Mouse (Mus musculus) spleen, postnatal 10 days (tissue): ENCODE data around the gene Rangap1.
A peak's percentile ranks its signal among the peaks of the same experiment; 100 is the strongest.

Source experiments
- DNase-seq, 2 experiments: peaks; one replicate each; pipeline ENCODE4 v3.0.0; 2021 to 2022; ENCODE audit warnings: low spot score in 2 of 2

Rangap1 gene

DNA sequence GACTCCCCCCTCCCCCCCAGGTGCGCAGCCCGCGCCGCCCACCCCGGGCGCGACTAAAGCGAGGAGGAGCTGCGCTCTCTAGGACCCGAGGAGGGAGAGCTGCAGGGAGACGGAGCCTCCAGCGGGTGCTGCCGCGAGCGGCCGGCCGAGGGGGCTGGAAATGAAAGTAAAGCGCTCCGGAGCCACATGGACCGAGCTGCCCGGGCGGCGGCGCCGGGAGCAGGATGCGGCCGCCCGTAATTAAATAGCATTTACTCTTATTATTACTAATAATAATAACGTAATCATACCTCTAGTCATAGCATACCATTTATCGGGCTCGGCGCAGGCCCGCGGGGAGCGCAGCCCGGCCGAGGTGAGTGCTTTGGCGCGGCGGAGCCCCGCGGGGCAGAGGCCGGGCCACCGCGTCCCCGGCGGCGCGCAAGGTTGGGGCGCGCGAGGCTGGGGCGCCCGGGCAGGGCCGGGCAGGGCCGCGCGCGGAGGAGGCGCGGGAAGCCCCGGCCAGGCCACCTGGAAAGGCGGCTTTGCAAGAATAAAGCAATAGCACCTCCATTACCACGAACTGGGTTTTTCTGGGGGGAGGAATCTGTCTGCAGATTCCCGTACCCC is at the start of gene Rangap1, which contains the start of gene Zc3h7b:
Gene Rangap1, minus strand, starts transcription at position 539 of the 609 bp plus-strand sequence.
Gene Zc3h7b, plus strand, starts transcription at position 66 of the 609 bp plus-strand sequence.
- peak; percentile 75 to 77 for DNase-seq

- no peak for DNase-seq
Measured at GRCm38 (mm10) chr15:81792444-81792843, 47.1 kb upstream of the Rangap1 start.

DNA sequence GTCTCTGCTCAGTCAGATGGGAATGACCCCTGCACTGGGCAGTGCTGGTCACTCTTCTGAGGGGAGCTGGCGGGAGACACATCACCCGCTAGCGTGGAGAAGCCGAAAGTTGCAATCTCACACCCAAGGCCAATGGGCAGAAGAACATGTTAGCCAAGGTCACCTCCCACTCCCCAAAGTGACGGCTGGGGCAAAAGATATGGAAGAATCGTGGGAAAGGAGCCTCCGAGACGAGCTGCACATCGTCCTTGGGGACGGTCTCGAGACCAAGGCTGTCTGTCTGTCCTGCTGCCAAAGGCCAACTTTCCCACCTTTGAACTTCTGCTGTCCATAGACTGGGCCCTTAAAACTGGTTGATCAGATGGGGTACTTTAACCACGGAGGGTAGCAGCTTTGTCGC is 42.2 kb upstream of the Rangap1 start:
- DNase-seq = no peak

DNA sequence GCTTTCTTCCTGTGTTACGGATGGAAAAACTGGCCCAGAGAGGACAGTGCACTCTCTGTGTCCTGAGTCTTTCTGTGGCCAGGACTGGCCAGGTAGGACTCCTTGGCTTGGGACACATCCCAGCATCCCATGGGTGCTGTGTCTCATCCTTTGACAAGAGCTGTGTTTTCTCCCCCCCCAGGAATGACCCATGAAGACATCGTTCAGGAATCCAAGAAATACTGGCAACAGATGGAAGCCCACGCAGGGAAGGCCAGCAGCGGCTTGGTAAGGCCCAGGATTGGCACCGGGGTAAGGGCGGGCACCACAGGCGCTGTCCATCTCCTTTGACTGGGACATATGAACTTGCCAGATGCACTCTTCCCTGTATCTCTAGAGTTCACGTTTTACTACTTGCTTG is 40.4 kb upstream of the Rangap1 start:
- DNase-seq = no peak

- DNase-seq = no peak
Measured at GRCm38 (mm10) chr15:81784762-81785161, 39.4 kb upstream of the Rangap1 start.

DNA sequence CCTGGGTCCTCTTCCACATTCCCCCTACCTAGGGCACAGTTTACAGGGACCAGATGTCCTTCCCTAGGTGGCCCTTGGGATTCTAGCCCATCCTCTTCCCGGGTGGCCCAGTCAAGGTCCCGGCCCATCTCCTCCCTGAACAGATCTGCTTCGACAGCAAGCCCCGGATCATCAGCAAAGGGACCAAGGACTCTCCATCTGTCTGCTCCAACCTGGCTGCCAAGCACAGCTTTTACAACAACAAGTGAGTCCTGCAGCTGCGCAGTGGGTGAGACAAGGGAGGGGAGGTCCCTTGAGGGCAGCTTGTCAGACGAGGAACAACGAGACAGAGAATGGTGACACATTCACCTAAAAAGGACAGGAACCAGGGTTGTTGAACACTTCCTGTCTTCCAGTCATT is 36.5 kb upstream of the Rangap1 start:
- DNase-seq = peak in 1 of 2 experiments; percentile 69

- DNase-seq = no peak
Measured at GRCm38 (mm10) chr15:81776631-81777422, 31.5 kb upstream of the Rangap1 start.

DNA sequence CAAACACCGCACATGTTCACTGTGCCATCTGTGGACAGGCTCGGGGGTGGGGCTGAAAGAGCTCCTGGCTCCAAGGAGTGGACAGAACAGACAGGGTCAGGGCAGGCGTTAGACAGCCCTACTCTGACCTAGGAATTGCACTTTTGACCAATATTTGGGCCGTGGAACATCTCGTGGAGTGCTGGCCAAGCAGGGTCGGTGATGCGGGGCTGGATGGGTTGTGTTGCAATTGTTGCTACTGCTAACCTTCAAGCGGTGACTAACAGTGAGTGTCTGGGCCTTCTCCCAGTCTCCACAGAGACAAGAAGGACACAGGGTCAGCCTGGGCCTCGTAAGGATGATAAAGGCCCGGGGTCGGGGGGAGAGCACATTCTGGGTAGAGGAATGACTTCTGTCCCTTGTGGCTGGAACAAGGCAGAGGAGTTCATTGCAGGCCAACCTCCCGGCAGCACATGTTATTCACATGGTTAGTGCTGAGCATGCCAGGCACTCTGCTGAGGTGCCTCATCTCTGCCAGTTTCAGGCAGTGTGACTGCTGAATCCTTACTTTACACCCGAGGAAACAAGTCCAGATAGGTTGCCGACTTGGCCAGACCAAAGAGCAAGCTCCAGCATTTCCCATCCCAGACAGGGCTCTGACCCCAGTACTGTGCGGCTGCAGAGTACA is 29.3 kb upstream of the Rangap1 start:
- no peak for DNase-seq

DNA sequence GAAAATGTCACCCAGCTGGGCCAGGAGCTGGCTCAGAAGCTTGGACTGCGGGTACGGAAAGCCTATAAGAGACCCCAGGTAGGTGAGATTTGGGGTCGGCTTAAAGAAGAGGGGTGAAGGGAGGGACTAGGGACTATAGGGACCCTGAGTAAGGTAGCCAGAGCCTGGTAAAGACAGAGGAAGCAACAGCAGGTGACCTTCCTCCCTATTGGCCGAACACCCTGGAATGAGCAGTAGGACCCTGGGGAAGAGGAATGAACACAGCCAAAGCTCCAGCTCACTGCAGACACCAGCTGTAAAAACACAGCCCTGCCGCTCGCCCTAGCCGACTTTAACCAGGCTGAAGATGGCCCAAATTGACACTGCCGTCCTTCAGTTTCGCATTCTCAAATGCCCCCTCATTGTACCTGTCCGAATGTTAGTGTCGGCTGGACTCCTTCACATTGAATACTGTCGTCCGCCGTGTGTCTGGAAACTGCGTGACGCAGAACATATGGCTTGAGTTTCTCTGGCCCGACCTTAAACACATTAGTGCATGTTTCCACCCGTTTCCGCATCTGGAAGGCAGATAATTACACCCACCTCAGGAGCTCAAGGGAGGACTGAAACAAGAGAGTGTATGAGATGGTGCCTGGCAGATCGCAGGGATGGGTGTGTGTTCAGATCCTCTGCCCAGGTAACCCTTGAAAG is 27.2 kb upstream of the Rangap1 start:
- DNase-seq = no peak

- DNase-seq = peak in 1 of 2 experiments; percentile 37
Measured at GRCm38 (mm10) chr15:81769037-81769436, 23.7 kb upstream of the Rangap1 start.

DNA sequence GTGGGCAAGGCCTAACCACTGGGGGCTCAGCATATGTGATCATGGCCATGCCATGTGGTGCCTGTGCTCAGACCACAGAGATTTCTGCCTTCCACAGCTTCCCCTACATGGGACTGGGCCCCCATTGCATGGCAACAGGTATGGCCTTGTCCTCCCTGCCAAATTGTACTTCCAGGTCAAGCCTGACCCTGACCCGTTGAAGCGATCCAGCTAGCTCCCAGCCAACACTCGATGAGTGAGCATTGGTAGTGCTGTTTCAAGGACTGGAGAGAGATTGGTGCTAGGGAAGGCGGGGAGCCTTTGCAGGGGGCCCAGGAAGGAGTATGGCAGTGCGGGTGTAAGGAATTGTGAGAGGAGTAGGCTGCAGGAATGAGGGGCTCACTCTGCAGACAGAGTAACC is 21.1 kb upstream of the Rangap1 start:
- no peak for DNase-seq

DNA sequence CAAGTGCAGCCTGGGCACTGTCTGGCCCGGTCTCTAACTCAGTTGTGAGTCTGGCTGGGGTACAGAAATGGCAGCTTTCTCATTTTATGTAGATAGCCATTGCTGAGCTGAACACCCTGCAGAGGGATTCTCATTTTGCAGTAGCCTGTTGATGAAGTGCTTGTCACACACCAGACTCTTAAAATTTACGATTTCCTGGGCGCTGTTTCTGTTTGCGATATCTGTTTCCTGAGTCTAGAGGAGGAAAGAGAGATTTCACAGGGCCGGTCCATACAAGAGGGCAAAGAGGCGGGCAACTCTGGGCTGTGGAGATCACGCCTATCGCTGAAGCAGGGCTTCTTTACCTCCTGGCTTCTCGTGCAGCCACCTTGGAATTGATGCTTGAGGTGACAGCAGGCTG is 20.3 kb upstream of the Rangap1 start:
- DNase-seq = no peak

DNA sequence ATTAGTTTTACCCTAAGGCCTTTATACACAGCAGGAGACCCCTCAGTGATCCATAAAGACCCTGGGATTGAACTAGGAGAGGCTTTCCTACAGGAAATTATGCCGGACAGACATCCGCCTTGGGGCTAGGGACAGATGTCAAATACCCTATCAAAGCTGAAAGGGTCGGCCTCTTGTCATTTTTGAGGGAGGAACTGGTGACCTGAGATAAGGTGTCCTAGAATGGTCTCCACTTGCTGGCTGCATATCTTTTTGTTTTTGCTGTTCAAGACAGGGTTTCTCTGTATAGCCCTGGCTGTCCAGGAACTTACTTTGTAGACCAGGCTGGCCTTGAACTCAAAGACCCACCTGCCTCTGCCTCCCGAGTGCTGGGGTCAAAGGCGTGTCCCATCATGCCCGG is 19.2 kb upstream of the Rangap1 start:
- no peak for DNase-seq

DNA sequence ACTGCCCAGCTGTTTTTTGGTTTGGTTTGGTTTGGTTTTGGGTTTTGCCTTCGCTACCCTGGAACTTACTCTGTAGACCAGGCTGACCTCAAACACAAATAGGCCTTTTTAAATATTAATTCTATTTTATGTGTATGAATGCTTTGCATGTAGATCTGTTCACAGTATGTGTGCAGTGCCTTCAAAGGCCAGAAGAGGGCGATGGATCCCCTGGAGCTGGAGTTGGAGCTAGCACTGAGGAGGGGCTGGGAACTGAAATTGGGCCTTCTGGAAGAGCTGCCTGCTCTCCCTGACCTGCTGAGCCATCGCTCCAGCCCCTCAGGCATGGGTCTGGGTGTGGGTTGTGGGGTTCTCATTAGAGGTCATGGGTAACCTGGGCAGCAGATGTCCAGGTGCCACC is 16.6 kb upstream of the Rangap1 start:
- no peak for DNase-seq

- no peak for DNase-seq
Measured at GRCm38 (mm10) chr15:81761381-81761780, 16.1 kb upstream of the Rangap1 start.

GRCm38 (mm10) chr15:81760361-81761079 is 15.2 kb upstream of the Rangap1 start:
- DNase-seq = no peak

DNA sequence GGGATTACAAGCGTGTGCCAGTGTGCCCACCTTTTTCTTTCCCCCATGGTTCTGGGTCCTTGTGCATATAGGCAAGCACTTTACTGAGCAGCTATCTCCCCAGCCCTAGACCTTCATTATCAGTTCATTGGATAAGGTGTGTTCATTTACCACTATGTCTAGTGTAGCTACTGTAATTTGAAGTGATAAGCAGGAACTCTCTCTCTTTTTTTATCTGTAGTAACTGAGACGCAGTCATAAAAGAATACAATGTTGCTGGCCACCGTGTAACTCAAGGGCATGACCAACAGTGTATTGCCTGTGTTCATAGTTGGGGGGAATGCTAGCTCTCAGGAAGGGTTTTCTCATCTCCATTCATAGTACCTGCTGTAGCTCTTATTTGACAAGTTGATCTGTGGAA is 14.2 kb upstream of the Rangap1 start:
- DNase-seq = no peak

- no peak for DNase-seq
Measured at GRCm38 (mm10) chr15:81758701-81759100, 13.4 kb upstream of the Rangap1 start.

GRCm38 (mm10) chr15:81753669-81754068 is 8.3 kb upstream of the Rangap1 start:
- no peak for DNase-seq

DNA sequence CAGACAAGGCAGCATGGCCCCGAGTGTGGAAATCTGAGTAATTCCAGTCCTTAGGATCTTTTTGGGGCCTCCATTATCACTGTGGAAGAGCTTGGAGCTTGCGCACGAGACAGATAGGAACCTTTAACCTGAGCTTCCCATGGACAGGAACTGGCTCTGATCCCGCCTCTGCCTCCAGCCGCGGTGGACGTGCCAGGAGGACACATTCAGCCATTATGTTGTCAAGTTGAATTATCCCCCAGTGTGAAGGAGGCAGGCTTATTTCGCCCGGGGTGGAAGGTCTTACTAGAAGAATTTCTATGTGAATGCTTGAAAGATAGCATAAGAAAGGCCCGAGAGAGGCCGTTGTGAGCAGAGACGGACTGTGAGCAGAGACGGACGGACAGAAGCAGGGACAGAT is 4.4 kb upstream of the Rangap1 start:
- no peak for DNase-seq

GRCm38 (mm10) chr15:81745601-81746114 is 328 bp upstream of the Rangap1 start:
- peak in 1 of 2 experiments; percentile 69 for DNase-seq
